Mouse (Mus musculus): ENCODE results near the gene Tlk2.

DNA sequence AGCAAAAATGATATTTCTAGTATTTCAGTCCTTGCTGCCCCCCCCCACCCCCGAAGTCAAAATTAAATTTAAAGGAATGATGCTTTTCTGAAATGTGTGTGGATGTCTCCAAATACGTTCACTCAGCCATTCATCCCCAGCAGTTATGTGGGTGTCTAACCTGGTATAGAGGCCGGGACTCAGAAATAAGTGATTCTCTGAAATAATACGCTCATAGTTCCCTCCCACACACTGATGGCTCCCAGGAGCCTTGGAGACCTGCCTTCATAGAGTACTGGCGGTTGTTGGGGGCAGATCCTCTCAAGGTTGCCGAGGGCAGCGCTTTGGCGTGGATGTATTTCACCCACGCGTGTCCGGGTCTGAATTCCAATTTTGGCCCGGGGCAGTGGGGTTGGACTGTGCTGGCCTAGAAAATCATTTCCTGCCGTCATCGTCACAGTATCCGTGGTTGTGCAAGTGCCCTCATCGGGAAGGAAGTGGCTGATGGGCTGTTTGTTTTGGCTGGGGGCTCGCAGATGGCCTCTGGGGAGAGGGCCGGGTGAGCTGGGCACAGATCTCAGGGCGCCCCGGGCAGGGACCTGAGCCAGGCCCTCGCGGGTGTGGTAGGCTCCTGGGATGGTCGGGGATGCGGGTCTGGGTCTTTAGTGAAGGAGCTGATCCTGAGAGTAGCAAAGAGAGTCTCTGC, 132.8 kb downstream of the Tlk2 start:
- TF ChIP-seq CTCF (IDR thresholded peaks at IDR 0.05; ENCODE audit: borderline replicate concordance, insufficient read depth, low read length) (no peak), POLR2A (IDR thresholded peaks at IDR 0.05; ENCODE audit: low read depth, low read length) (no peak)
